Mouse (Mus musculus) C2C12 (cell line): ENCODE data around the gene Zfp322a. TPM values are rescaled to one million over a fixed set of nuclear protein-coding genes. Genes with fewer than 3 reads are reported as not detected.
A peak's percentile ranks its signal among the peaks of the same experiment; 100 is the strongest.
"Not testable (repeated sequence)": the region's sequence is repeated elsewhere in the genome, so short reads cannot be mapped to it uniquely, and the experiment has no call there.

ENCODE experiments used
- H3K27me3 ChIP-seq: one replicate; pipeline ENCODE4 v1.6.1; 2011; ENCODE audit not compliant: control insufficient read depth, insufficient read depth, insufficient read length
- H3K36me3 ChIP-seq: one replicate; pipeline ENCODE4 v1.6.1; 2011; ENCODE audit not compliant: control insufficient read depth, insufficient read depth
- H3K4me3 ChIP-seq: one replicate; pipeline ENCODE4 v1.5.1; 2011; ENCODE audit warnings: mild to moderate bottlenecking, control low read depth; ENCODE audit not compliant: poor library complexity, insufficient read depth, severe bottlenecking
- H3K79me2 ChIP-seq: one replicate; pipeline ENCODE4 v1.6.1; 2011; ENCODE audit not compliant: control insufficient read depth, insufficient read depth
- H3K79me3 ChIP-seq: one replicate; pipeline ENCODE4 v1.6.1; 2011; ENCODE audit warnings: low read depth, control low read depth
- H3ac ChIP-seq: one replicate; pipeline ENCODE3; 2011; ENCODE audit warnings: low read depth; ENCODE audit not compliant: control insufficient read depth, insufficient read length
- CEBPB ChIP-seq: IDR thresholded peaks from one replicate; pipeline ENCODE4 v1.6.1; 2011; ENCODE audit warnings: low read depth, mild to moderate bottlenecking, control low read depth, moderate library complexity
- CTCF ChIP-seq: IDR thresholded peaks from one replicate; pipeline ENCODE4 v1.5.1; 2011; ENCODE audit not compliant: control insufficient read depth, insufficient read depth, insufficient read length
- FOSL1 ChIP-seq: IDR thresholded peaks from one replicate; pipeline ENCODE4 v1.8.0; 2011; ENCODE audit warnings: mild to moderate bottlenecking, low read length; ENCODE audit not compliant: poor library complexity, insufficient read depth, severe bottlenecking
- MAX ChIP-seq: IDR thresholded peaks from one replicate; pipeline ENCODE4 v1.6.1; 2011; ENCODE audit warnings: mild to moderate bottlenecking, control low read depth
- MYOD1 ChIP-seq: IDR thresholded peaks from one replicate; pipeline ENCODE4 v1.6.1; 2011; ENCODE audit warnings: low read depth; ENCODE audit not compliant: control insufficient read depth, insufficient read length
- MYOG ChIP-seq: IDR thresholded peaks from one replicate; pipeline ENCODE4 v1.6.1; 2011; ENCODE audit not compliant: control insufficient read depth, insufficient read length; ENCODE audit errors: extremely low read depth
- USF1 ChIP-seq: IDR thresholded peaks from one replicate; pipeline ENCODE4 v1.6.1; 2011; ENCODE audit warnings: low read depth, mild to moderate bottlenecking, control low read depth, moderate library complexity
- polyA plus RNA-seq: library from polyadenylated mRNA; unstranded; fragments of >200 nt; fragmentation: generic; extraction: Trizol; gene quantifications from one replicate; pipeline ENCODE4 v1.2.1, GENCODE M21; 2012; ENCODE audit warnings: missing spikeins

Zfp322a gene
- polyA plus RNA-seq, 1 experiment, result 2.1 TPM

DNA sequence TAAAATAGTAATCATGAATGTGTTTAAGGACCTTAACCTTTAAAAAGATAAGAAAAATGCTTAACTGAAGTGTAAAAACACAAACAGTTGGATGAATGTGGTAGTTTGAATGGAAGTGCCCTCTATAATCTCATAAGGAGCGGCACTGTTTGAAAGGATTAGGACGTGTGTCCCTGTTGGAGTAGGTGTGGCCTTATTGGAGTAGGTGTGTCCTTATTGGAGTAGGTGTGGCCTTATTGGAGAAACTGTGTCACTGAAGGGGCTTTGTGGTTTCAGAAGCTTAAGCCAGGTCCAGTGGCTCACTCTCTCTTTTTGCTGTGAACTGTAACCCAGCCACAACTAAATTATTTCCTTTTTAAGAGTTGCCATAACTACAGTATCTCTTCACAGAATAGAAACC is 33.6 kb upstream of the Zfp322a start:
- Histone ChIP-seq H3K36me3 (no peaks in the 10 kb centered on the region), H3ac (no peak overlapping the region), H3K4me3 (no peak overlapping the region), H3K79me3 (no peaks in the 10 kb centered on the region), H3K79me2 (no peaks in the 10 kb centered on the region), H3K27me3 (no peaks in the 10 kb centered on the region)
- no peak for TF ChIP-seq MAX

- TF ChIP-seq MYOD1 (no peak), USF1 (no peak), CTCF (peak; percentile 91), MAX (peak; percentile 72), FOSL1 (no peak)
- Histone ChIP-seq H3K79me2 (no peaks in the 10 kb centered on the region), H3K36me3 (no peaks in the 10 kb centered on the region), H3K4me3 (peak overlapping the region; percentile 18), H3ac (peak overlapping the region; percentile 73), H3K27me3 (no peaks in the 10 kb centered on the region), H3K79me3 (no peaks in the 10 kb centered on the region)
These were observed 32.9 kb upstream of the Zfp322a start for GRCm38 (mm10) chr13:23401683-23402527.

- H3ac ChIP-seq, result peak overlapping the region; percentile 52
- H3K79me3 ChIP-seq, result no peaks in the 10 kb centered on the region
- no peaks in the 10 kb centered on the region for H3K36me3 ChIP-seq
- H3K4me3 ChIP-seq, result peak overlapping the region; percentile 18
- no peaks in the 10 kb centered on the region for H3K79me2 ChIP-seq
- TF ChIP-seq MAX (no peak), MYOD1 (no peak), CEBPB (no peak), USF1 (no peak), CTCF (no peak), FOSL1 (no peak), MYOG (no peak)
- H3K27me3 ChIP-seq, result no peaks in the 10 kb centered on the region
These were observed 32.0 kb upstream of the Zfp322a start for GRCm38 (mm10) chr13:23400771-23401682.

DNA sequence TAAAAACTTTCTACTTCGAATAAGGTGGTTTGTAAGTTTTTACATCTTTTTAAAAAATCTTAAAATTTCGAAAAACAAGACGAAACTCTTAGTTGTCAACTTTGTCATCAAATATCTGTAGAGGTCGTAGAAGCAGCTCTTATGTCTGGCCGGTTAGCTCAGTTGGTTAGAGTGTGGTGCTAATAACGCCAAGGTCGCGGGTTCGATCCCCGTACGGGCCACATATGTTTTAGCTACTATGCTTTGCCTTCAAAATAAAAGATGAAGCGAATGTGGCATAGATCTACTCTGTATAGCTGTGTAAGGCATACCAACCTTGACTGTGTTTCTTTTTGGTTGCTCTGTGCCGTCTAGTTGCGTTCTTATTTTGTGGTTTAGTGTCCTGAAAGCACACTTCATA is 27.9 kb upstream of the Zfp322a start:
- H3K79me2 ChIP-seq, H3ac ChIP-seq, H3K27me3 ChIP-seq, H3K79me3 ChIP-seq, H3K36me3 ChIP-seq: not testable (repeated sequence)
- H3K4me3 ChIP-seq, result peak overlapping the region; percentile 36

DNA sequence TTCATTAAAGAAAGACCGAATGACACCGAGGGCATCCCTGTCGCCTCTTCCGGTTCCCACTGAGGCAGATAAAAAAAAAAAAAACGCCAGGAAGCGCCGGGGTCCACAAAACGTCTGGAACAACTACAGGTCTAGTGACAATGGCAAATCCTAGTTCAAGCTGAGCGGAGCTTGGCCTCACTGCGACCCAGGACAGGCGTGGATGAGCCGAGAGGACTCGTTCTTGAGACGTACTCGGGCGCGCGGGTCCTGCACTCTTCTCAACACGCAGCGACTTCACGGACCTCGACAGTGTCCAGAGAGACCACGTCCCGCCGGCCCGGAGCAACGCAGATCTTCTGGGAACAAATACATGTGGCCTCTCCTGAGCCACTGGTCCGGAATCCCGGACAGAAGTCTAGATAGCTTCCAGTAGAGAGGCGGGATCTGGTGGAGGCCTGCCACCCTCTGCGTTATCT is 27.3 kb upstream of the Zfp322a start:
- H3K4me3 ChIP-seq, result peak overlapping the region; percentile 36
- peak overlapping the region; percentile 60 for H3ac ChIP-seq
- no peaks in the 10 kb centered on the region for H3K79me3 ChIP-seq
- TF ChIP-seq MAX (no peak), MYOD1 (no peak), USF1 (no peak), CEBPB (no peak), FOSL1 (no peak), MYOG (no peak), CTCF (no peak)
- H3K27me3 ChIP-seq, result no peaks in the 10 kb centered on the region
- H3K79me2 ChIP-seq, result no peaks in the 10 kb centered on the region
- H3K36me3 ChIP-seq, result no peaks in the 10 kb centered on the region
